Mouse (Mus musculus) spleen, postnatal 10 days (tissue): ENCODE data around the gene Armh3.
A peak's percentile ranks its signal among the peaks of the same experiment; 100 is the strongest.
"Not testable (repeated sequence)": the region's sequence is repeated elsewhere in the genome, so short reads cannot be mapped to it uniquely, and the experiment has no call there.

ENCODE experiments used
- DNase-seq, 2 experiments: peaks; one replicate each; pipeline ENCODE4 v3.0.0; 2021 to 2022; ENCODE audit warnings: low spot score in 2 of 2

Armh3 gene

DNA sequence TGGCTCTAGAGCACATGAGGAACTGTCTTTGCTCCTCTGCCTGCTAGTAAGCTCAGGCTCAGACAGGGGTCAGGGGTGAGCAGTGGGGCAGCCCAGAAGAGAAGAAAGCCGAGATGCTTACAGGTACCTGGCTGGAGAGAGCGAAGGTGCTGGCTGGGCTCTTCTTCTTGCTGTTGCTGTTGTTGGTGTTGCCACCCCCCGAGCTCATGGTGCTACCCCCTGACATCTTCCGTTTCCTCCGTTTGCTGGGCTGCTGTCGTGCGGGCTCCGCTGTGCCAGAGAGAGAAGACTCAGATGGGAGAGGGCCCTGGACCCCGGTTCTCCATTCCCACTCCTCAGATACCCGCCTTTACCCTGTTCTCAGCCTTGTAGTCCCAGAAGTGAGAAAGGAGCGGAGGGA lies 35.6 kb upstream of the Armh3 start:
- no peak for DNase-seq

DNA sequence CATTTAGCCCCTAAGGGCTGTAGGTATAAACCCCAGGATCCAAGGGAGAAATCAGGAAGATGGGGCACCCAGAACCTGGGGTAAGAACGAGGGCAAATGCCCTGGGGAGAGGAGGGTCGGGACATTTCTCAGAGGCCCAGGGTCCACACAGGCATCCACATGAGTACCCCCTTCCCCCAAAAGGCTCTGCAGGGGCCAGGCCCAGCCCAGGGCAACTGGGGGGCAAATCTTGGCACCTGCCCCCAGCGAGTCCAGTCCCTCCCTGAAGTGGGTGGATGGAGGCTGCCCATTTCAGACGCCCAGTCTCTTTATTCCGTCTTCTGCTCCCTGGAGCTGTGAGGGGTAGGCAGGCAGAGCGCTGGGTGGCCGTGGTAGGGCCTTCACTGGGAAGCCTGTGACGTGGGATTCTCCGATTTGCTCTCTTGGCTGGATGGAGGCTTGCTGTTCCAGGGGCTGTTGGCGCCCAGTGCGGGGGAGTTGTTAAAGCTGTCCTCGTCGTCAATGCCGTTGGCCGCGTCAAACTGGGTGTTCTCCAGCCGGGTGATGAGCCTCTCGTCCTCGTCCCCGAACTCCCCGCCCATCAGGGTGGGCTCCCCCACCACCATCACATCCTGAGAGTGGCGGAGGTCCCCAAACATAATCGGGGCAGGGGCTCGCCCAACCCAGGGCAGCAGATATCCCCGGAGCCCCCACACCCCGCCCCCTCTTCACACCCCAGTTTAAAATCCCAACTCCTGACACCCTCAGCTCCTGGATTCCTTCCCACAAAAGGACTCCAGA lies 34.6 kb upstream of the Armh3 start:
- no peak for DNase-seq

DNA sequence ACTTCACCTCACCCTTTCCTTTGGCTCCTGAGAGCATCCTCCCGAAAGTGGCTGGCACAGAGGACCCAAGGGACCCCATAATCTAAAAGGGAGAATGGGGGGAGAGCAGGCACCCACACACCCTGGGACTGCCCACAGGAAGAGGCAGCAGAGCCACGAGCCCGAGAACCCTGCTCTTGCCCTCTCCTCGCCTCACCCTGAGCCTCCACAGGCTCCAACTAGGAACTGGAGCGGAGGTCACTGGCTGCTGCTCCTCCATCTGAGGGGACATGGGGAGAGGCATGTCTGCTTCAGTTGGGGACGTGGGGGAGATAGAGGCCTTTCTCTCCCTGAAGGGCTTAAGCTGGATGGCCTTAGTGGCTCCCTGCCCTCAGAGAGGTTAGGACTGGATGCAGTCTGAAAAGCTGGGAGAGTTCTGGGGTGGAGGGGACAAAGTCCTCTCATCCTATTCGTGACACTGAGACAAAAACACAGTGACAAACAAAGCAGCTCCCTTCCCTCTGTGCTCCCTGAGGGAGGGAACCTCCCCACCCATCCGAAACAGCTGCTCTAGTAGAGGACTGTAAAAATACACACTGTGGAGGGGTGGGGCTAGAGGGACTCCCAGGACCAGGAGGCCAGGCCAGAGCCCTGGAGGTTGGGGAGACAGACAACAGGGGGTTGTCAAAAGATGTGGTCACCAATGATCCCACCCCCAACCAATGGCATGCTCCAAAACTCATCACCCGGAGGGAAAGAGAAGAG lies 33.6 kb upstream of the Armh3 start:
- DNase-seq = no peak

DNA sequence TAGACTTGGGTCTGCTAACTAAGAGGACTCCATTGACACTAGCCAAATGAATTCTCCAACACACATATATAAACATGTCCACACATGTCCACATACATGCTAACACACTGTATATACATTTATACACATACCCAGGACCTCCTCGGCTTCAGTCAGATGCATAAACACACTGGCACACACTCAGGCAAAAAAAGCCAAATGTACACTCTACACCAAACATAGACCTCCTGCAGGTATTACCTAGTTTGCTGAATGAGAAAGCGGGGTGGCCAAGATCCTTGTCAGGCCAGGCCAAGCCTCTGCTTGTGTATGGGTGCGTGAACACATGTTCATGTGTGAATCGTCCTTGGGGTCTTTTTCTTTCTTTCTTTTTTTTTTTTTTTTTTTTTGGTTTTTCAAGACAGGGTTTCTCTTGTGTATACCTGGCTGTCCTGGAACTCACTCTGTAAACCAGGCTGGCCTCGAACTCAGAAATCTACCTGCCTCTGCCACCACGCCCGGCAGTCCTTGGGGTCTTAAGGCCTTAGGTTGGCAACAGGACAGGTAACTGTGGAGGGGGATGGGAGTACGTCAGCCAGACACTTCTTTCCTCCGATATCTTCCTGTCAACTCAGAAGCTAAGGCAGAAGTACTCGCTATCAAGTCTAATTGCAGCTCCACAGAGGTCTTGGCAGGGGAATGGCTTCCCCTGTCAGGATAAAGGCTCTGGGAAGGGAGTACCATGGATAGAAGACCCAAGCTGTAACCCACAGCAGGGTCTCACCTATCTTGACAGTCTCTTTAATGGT lies 32.1 kb upstream of the Armh3 start:
- DNase-seq = no peak

DNA sequence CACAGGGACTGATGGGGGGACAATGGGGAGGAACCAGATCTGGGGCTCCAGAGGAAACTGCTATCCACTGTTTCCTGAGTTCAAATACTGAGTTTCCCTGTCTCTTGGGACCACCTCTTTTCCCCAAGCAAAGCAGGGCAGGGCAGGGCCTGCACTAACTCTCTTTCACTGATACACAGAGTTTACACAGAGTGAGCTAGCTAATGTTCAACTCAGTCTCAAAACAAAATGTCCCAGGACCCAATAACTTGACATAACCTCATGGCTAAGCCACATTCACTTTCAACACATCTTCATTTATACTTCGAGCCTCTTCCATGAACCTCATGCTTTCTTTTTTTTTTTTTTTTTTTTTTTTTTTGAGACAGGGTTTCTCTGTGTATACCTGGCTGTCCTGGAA lies 31.4 kb upstream of the Armh3 start:
- DNase-seq = no peak

DNA sequence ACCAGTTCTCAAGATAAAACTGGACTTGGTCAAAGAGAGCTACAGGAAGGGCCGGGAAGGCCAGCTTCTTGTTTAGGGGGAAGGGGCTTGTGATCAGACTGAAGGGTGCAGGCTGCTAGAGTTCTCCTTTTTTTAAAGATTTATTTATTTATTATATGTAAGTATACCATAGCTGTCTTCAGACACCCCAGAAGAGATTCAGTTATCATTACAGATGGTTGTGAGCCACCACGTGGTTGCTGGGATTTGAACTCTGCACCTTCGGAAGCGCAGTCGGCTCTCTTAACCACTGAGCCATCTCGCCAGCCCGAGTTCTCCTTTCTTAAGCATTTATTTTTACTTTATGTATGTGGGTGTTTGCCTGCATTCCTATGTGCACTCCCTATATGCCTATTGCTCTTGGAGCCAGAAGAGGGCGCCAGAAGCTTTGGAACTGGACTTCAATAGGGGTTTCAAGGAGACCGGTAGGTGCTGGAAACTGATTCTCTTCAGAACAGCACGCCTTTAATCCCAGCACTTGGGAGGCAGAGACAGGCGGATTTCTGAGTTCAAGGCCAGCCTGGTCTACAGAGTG lies 30.5 kb upstream of the Armh3 start:
- DNase-seq = no peak

DNA sequence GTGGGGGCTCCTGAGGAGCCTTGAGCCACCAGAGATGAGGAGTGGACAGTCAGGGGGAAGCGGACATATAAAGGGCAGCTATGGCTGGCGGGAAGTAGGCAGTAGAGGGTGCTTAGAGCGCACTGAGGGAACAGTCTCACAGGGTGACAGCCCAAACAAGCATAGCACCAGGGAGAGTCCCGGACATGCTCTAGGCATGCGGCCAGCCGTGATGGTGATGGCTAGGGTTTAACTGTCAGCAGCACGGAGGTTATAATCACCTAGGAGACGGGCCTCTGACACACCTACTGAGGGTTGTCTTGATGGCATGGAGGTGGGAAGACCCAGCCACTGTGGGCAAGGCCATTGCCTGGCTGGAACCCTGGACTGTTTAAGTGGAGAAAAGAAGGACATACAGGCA lies 28.3 kb upstream of the Armh3 start:
- DNase-seq = no peak

DNA sequence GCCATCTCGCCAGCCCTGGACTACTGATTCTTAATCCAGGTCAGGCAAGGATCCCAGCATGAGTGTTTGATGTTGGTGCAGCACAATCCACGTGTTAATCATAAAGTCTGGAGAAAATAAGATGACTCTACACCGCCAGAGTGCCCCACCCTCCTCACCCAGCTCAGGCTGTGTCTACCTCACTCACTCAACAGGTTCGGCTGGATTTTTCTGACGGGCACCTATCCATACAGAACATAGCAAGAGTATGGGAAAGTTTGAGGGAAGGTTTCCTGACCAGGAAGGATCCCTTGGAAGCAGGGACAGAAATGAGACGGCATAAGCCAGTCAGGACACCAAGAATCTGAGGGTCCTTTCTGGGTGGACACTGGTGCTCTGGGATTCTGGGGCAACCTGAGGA lies 26.7 kb upstream of the Armh3 start:
- no peak for DNase-seq

DNA sequence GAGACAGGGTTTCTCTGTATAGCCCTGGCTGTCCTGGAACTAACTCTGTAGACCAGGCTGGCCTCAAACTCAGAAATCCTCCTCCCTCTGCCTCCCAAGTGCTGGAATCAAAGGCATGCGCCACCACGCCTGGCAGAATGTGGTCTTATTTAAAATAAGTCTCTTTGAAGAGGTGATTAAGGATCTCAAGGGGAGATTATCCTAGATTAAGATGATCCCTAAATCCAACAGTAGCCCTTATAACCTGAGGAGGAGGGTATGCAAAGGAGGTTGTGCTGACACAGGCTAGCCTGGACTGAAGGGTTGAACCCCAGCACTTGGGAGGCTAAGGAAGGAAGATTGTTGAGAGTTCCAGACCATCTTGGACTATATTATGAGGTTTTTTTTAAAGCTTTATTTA lies 17.7 kb upstream of the Armh3 start:
- DNase-seq = no peak

DNA sequence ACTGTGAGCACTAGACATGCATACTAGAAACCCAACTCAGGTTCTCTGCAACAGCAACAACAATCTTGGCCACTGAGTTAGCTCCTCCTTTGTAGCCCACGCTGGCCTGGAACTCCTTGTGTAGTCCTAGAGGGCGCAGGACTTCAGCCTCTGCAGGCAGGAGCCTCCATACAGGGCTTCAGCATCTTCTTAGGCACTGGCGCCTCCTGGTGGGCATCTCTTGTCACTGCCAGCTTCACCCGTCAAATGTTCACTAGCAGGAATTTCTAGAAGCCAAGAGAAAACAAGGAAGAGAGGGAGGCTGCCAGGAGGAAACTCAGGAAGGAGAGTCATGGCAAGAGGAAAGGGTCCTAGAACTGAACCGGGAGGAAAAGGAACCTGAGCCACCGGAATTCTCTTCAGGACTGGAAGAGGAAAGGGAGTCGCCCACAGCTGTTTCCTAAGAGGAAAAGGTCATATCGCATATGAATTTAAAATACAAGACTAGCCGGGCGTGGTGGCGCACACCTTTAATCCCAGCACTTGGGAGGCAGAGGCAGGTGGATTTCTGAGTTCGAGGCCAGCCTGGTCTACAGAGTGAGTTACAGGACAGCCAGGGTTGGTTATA lies 16.4 kb upstream of the Armh3 start:
- DNase-seq = peak; percentile 79 to 91

DNA sequence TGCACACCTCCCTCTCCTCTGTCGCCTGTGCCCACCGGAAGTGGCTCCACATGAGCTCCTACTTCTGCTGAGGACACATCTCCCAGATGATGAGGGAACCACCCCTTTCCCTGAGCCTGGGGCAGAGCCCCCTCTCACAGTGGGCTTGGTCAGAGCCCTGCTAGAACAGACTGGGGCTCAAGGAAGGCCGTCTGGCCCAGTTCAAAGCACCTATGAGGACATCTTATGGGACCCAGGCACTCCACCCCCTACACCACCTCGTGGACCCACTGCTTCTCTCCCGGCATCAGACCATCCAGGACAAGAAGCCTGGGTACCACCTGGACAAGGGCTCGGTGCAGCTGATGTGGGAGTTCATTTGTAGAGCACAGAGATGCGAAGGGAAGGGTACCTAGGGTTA lies 7.4 kb upstream of the Armh3 start:
- DNase-seq = no peak

DNA sequence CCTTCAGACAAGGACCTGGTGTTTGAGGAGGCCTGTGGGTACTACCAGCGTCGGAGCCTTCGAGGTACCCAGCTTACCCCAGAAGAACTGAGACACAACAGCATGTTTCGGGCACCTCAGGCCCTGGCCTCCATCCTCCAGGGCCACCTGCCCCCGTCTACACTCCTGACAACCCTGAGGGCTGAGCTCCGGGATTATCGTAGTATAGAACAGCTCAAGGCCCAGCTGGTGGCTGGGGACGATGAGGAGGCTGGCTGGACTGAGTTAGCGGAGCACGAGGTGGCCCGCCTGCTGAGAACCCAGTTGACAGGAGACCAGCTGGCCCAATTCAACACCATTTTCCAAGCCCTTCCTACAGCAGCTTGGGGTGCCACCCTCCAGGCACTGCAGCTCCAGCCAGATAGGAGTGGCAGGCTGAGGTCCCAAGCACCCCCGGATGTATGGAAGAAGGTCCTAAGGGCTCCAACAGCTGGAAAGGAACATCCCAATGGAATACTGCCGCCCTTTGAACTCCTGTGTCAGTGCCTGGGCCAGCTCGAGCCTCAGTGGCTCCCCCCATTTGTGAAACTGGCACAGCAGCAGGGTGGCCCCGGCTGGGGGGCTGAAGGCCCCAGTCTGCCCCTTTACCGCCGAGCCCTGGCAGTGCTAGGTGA lies 6.7 kb upstream of the Armh3 start:
- no peak for DNase-seq

DNA sequence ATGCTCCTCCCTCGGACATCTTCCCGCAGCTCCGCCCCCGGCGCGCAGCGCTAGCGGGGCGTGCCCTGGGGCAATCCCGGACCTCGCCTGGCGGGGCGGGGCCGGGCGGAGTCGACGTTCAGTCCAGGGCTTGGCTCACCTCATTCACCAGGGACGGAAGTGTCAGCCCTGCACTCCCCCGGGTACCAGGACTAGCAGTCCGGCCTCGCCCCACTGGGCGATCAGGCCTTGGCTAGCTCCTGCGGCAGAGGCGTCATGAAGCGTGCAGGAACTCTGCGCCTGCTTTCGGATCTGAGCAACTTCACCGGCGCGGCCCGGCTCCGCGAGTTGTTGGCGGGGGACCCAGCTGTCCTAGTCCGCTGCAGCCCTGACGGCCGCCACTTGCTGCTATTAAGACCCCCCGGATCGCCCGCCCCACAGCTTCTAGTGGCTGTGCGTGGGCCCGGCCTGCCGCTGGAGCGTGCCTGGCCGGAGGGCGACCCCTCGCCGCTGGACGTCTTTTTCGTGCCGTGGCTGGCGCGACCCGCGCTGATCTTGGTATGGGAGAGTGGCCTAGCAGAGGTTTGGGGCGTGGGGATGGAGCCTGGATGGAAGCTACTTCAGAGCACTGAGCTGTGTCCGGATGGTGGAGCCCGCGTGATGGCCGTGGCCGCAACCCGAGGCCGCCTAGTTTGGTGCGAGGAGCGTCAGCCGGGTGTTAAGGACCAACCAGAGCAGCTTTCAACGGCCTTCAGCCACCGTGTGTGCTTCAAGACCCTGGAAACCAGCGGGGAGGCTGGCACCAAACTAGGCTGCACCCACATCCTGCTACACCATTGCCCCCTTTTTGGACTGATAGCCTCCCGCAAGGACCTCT lies 5.3 kb upstream of the Armh3 start, which contains the start of gene Hps6:
TSS of gene Hps6 (plus strand) at position 138 of the 856 bp plus-strand sequence.
- DNase-seq = peak; percentile 73 to 88

DNA sequence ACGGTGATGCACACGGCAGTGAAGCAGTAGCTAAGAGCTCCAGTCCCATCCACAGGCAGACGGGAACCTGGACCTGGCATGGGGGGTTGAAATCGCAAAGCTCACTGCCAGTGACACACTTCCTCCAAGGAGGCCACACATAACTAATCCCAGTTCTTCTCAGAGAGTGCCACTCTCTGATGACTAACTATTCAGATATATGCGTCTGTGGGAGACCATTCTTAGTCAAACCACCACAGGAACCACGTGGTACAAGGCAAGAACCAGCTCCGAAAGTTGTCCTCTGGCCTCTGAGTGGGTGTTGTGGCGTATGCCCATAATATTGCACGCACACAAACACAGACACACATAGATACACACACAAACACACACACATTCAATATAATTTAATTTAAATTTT lies 4.0 kb upstream of the Armh3 start:
- DNase-seq = no peak

DNA sequence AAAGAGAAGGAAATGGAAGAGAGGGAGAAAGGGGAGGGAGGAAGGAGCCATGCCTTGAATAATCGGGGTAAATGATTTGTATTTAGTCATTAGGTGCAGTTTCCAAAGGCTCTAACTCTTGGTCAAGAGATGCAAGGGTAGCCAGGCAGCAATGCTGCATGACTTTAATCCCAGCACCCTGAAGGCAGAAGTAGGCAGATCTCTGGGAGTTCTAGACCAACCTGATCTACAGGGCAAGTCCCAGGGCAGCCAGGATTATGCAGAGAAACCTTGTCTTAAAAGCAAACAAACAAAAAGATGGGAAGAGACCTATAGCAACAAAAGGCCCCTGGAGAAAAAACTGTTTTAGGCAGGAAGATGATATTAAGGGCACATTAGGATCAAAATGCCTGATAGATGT lies 1.1 kb upstream of the Armh3 start:
- no peak for DNase-seq

DNA sequence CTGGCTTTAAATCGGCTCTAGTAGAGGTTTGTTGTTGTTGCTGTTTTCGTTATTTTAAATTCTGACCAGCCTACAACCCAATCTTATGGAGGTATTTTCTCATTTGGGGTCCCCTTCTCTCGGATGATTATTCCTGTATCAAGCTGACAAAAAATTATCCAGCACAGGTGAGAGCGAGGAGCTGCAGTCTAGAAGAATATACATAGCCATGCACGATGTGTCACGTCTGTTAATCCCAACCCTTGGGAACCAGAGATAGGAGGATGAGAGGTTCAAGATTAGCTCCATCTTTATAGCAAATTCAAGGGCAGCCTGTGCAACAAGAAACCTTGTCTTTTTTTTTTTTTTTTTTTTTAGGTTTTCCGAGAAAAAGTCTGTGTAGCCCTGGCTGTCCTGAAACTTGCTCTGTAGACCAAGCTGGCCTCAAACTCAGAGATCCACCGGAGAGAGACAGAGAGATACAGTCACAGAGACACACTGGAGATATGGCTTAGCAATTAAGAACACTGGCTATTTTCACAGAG lies 468 bp upstream of the Armh3 start:
- DNase-seq = no peak

DNA sequence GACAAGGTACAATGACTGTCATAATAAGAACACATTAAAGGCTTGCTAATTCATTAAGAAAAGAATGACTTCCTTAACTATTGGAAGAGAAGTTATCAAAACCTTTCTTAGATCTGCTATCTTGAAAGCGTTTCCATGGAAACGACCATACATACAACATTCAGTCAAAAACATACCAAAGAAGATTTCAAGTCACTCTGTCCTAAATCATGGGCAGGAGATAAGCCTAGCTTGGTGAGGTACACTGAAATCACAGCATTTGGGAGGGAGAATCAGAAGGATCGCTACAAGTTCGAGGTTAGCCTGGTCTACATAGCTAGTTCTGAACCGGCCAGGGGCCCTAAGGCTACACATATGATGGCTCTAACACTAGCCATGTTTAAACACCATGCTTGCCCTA lies 923 bp downstream of the Armh3 start:
- no peak for DNase-seq

DNA sequence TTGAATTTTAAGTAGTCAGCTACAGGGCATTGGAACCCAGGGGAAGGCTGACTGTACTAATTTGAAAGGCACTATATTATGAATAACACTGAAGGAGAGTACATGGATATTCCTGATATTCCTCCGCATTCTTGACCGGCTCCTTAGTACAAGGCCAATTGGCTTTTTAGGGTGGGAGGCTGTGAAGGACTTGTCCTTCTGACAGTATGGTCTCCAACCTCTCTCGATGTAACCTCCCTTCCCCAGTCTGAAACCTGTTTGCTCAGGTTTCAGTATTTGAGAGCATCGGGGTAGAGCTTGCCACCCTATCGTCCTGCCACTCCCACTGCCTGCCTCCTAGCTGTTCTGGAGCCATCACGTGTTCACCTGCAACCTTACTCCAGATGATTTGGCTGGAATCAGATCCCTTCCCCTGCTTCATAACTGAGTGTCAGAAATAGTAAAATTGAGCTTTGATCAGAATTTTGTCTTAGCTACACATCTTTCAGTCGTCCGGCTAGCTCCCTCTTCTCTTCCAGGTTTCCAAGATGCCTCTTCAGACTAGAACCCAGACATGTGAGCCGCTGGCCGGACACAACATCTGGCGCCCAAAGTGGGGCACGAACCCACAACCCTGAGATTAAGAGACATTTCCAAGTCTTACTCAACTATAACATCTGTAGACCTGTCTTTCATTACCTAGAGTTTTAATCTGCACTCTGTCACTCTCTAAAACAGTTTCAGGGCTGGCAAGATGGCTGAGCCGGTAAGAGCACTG lies 4.1 kb downstream of the Armh3 start:
- DNase-seq = no peak

DNA sequence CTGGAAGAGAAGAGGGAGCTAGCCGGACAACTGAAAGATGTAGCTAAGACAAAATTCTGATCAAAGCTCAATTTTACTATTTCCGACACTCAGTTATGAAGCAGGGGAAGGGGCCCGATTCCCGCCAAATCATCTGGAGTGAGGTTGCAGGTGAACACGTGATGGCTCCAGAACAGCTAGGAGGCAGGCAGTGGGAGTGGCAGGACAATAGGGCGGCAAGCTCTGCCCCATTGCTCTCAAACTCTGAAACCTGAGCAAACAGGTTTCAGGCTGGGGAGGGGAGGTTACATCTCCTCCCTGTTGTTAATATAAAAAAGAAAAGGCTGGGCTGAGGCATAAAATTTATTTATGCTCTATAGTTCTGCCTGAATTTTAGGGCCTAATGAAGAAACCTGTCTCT lies 4.8 kb downstream of the Armh3 start:
- DNase-seq = not testable (repeated sequence)
